Mouse (Mus musculus) retina, adult 2 months (tissue): ENCODE measurements around the gene Tyms.

Source experiments
- DNase-seq: peaks from one replicate; pipeline ENCODE4 v3.0.0-alpha.2; 2012; ENCODE audit warnings: low read depth, low spot score

The Tyms gene

GRCm38 (mm10) chr5:30072825-30073821 is at the start of gene Tyms:
TSS of gene Tyms (minus strand) at chr5:30073617.
- DNase-seq: peak; percentile 59

GRCm38 (mm10) chr5:30122481-30122880 is 49.1 kb upstream of the Tyms start:
- DNase-seq: no peak

- no peak for DNase-seq
Observed at GRCm38 (mm10) chr5:30120106-30120505, 46.7 kb upstream of the Tyms start.

GRCm38 (mm10) chr5:30119163-30119562 is 45.7 kb upstream of the Tyms start:
- no peak for DNase-seq

- no peak for DNase-seq
Observed at GRCm38 (mm10) chr5:30118018-30118417, 44.6 kb upstream of the Tyms start.

GRCm38 (mm10) chr5:30115718-30116117 is 42.3 kb upstream of the Tyms start:
- DNase-seq: no peak

- no peak for DNase-seq
Observed at GRCm38 (mm10) chr5:30114761-30115140, 41.3 kb upstream of the Tyms start.

- DNase-seq: no peak
Observed at GRCm38 (mm10) chr5:30113881-30114760, 40.7 kb upstream of the Tyms start.

- no peak for DNase-seq
Observed at GRCm38 (mm10) chr5:30112533-30113068, 39.2 kb upstream of the Tyms start.

GRCm38 (mm10) chr5:30111771-30112170 is 38.4 kb upstream of the Tyms start:
- no peak for DNase-seq

- no peak for DNase-seq
Observed at GRCm38 (mm10) chr5:30111126-30111525, 37.7 kb upstream of the Tyms start.

GRCm38 (mm10) chr5:30110371-30111060 is 37.1 kb upstream of the Tyms start:
- DNase-seq: no peak

- no peak for DNase-seq
Observed at GRCm38 (mm10) chr5:30109899-30110298, 36.5 kb upstream of the Tyms start.

GRCm38 (mm10) chr5:30108233-30108632 is 34.8 kb upstream of the Tyms start:
- DNase-seq: no peak

GRCm38 (mm10) chr5:30107611-30108041 is 34.2 kb upstream of the Tyms start:
- no peak for DNase-seq

GRCm38 (mm10) chr5:30107186-30107585 is 33.8 kb upstream of the Tyms start:
- no peak for DNase-seq

- no peak for DNase-seq
Observed at GRCm38 (mm10) chr5:30106756-30107155, 33.3 kb upstream of the Tyms start.

GRCm38 (mm10) chr5:30105668-30106300 is 32.4 kb upstream of the Tyms start, which contains the start of gene 3110082J24Rik:
TSS of gene 3110082J24Rik (minus strand) at chr5:30106086.
- no peak for DNase-seq

GRCm38 (mm10) chr5:30104841-30105667 is 31.6 kb upstream of the Tyms start, which contains the start of gene Garem2:
TSS of gene Garem2 (plus strand) at chr5:30105161.
- DNase-seq: no peak

GRCm38 (mm10) chr5:30104339-30104738 is 30.9 kb upstream of the Tyms start:
- DNase-seq: no peak
